Mouse (Mus musculus) brain, embryonic 18.5 days (tissue): ENCODE measurements around the gene Svopl.

Experiments used
- DNase-seq: peaks from one replicate; pipeline ENCODE4 v3.0.0-alpha.2; 2012; ENCODE audit warnings: low read depth, low spot score

The Svopl gene

GRCm38 (mm10) chr6:38031924-38032540, 14.8 kb downstream of the Svopl start:
- DNase-seq = no peak

GRCm38 (mm10) chr6:38028205-38028604, 18.6 kb downstream of the Svopl start:
- no peak for DNase-seq

- DNase-seq = no peak
These were observed 19.0 kb downstream of the Svopl start for GRCm38 (mm10) chr6:38027771-38028170.

- DNase-seq = no peak
These were observed 23.5 kb downstream of the Svopl start for GRCm38 (mm10) chr6:38023284-38023683.

- DNase-seq = no peak
These were observed 25.4 kb downstream of the Svopl start for GRCm38 (mm10) chr6:38021406-38021805.

- DNase-seq = no peak
These were observed 34.0 kb downstream of the Svopl start for GRCm38 (mm10) chr6:38012829-38013228.

GRCm38 (mm10) chr6:38007459-38007858, 39.3 kb downstream of the Svopl start:
- peak; percentile 36 for DNase-seq

- no peak for DNase-seq
These were observed 79.4 kb downstream of the Svopl start for GRCm38 (mm10) chr6:37967386-37967785.

- no peak for DNase-seq
These were observed 95.5 kb downstream of the Svopl start for GRCm38 (mm10) chr6:37951306-37951705.

GRCm38 (mm10) chr6:37936498-37936897, 110.3 kb downstream of the Svopl start:
- DNase-seq = no peak
